Mouse (Mus musculus): ENCODE results near the gene Cdsn.

The Cdsn gene

DNA sequence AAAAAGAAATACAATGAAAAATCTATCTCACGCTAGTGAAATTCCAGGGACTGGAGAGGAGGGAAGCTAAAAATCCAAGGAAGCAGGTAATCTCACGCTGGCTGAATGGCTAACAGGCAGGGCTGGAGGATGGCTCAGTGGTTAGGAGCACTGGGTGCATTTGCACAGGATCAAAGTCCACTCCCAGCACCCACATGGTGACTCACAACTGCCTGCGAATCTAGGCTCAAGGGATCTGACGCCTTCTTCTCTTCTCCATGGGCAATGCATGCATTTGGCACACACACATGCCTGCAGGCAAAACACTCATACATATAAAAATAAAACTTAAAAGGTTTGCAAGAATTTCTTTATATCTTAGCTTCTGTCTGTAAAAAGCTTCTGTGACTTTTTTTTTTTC, 14.5 kb upstream of the Cdsn start:
- no peak for DNase-seq (ENCODE audit: low spot score)

DNA sequence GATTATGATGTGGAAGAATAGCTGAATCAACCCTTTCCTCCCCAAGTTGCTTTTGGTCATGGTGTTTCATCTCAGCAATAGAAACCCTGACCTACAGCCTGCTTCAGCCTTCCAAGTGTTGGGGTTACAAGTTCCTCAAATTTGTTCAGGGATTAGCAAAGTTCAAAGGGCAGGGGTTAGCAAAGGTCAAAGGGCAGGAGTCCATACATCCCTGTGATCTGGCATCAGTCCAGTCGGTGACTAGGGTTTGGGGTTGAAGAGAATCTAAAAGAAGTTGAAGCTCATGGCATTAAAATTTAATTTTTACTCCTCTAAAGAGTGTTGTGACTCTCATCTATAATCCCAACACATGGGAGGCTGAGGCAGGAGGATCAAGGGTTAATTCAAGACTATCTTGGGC, 13.5 kb upstream of the Cdsn start:
- DNase-seq (ENCODE audit: low spot score), result no peak

DNA sequence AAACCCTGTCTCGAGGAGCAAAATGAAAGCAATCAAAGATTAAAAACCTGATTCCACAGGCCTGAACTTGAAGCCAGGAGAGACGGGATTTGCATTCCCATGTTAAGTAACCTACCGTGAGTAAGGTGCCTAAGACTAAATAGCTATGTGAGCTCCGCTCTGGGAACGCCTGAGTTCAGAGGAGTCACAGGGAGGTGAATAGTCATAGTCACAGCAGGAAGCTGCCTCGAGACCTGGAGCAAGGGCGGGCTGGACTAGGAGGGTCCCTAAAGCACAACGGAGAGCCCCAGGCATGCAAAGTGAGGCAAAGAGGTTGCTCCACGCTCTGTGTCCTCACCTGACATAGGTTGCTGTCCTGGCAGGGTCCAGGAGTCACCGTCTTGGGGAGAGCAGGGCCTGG, 12.4 kb upstream of the Cdsn start:
- DNase-seq (ENCODE audit: low spot score), result no peak

DNA sequence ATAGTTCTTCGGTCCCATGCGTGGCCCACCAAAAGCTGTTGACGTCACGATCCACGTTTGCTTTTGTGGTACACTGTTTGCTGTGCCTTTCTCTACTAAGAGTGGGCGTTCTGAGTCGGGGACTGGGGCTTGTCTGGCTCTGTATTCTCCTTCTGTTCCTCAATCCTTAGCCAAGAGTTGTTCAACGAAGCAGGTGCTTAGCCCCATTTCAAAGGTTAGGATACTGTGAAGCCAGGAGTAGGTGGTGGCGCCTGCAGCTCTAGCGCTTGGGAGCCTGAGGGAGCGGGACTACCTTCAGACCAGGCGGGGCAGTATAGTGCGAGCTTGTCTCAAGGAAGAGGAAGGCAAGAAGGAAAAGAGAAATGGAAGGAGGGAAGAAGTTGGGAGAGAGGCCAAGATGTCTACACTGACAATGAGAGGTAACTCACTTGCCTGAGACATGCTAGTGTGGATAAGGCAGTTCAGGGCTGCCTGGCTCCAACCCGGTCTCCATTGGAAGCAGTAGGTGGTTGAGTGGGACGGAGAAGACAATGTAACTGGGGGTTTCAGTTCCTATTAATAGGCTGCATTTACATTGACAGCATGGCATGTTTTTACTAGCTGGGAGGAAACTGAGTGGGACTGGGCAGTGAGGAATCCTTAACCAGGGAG, 9.0 kb upstream of the Cdsn start:
- DNase-seq (ENCODE audit: low spot score), result no peak

GRCm38 (mm10) chr17:35543412-35543861, 8.5 kb upstream of the Cdsn start:
- no peak for DNase-seq (ENCODE audit: low spot score)

DNA sequence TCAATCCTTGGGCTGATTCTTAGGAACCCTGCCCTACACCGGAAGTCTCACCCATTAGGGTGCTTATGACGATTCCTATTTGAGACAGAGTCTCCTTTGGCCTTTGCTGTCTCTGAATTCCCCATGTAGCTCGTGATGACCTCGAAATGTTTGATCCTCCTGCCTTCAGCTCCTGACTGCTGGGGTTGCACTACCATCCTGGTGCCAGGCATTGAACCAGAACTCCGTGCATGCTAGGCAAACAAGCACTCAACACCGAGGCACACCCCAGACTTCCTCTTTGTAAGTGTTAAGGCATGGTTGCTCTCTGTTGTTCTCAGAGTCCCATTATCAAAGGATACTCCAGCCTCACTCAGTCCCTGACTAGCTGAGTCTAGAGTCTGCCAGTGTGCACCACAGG, 7.9 kb upstream of the Cdsn start:
- no peak for DNase-seq (ENCODE audit: low spot score)

- DNase-seq (ENCODE audit: low spot score), result peak; percentile 49
Observed at GRCm38 (mm10) chr17:35544680-35545079, 7.2 kb upstream of the Cdsn start.

GRCm38 (mm10) chr17:35547465-35547864, 4.5 kb upstream of the Cdsn start:
- no peak for DNase-seq (ENCODE audit: low spot score)

GRCm38 (mm10) chr17:35548636-35549035, 3.3 kb upstream of the Cdsn start:
- DNase-seq (ENCODE audit: low spot score), result no peak

DNA sequence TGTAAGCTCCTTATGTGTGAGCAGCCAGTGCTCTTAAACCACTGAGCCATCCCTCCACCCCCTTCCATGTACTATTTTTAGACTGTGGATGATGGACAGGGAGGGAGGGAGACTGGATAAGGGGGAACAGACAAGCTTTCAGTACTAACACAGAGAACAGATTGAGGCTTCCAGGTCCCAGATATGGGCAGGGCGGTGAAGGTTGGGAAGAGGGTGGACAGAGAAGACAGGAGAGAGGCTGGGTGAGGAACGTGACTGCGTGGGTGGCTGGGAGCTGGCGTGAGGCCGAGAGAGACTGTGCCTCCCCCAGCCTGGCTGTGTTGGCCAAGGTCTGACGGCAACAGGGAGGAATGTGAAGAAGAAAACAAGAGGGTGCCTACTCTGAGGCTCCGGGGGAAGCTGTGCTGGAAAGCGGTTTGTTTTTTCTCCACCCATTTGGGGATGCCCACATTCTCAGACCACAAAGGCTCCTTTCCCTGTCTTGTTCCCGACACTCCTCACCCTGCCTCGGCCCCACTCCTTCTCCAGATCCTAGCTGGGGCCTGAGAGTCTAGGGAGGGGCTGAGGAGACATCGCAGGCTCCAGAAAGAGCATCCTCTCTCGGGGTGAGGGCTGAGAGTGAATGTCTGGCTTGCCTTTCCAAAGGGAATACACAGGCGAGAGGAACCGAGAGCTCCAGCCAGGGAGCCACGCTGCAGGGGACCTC, 2.3 kb upstream of the Cdsn start:
- no peak for DNase-seq (ENCODE audit: low spot score)

- no peak for DNase-seq (ENCODE audit: low spot score)
Observed at GRCm38 (mm10) chr17:35550143-35550494, 1.8 kb upstream of the Cdsn start.

- no peak for DNase-seq (ENCODE audit: low spot score)
Observed at GRCm38 (mm10) chr17:35550871-35551270, 1.1 kb upstream of the Cdsn start.

- DNase-seq (ENCODE audit: low spot score), result no peak
Observed at GRCm38 (mm10) chr17:35554321-35554720, 2.4 kb downstream of the Cdsn start.

- DNase-seq (ENCODE audit: low spot score), result no peak
Observed at GRCm38 (mm10) chr17:35554761-35555397, 3.0 kb downstream of the Cdsn start.

DNA sequence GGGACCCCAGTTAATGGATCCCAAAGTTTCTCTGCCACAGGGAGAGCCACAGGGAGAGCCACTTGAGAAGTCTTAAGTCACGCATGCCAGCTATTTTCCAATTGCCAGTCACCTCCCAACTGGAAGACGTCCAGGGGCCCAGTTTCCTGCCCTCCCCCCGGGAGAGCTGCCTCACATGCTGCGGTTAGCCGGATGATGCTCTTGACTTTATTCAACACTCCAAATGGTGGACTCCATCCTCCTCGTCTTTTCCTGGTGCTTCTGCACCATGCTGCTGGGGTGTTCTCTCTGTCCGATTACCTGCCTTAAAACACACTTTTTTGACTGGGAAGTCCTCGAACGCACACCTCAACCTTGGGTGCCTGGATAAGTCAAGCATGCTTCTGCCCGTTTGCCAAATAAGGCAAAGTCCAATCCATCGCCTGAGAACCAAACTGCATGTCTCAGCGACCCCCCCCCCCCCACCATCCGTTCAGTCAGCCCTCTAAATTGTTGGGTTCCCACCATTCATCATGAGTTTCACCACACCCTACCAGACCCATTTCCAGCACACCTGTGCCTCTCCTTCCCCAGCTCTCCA, 4.3 kb downstream of the Cdsn start:
- no peak for DNase-seq (ENCODE audit: low spot score)

DNA sequence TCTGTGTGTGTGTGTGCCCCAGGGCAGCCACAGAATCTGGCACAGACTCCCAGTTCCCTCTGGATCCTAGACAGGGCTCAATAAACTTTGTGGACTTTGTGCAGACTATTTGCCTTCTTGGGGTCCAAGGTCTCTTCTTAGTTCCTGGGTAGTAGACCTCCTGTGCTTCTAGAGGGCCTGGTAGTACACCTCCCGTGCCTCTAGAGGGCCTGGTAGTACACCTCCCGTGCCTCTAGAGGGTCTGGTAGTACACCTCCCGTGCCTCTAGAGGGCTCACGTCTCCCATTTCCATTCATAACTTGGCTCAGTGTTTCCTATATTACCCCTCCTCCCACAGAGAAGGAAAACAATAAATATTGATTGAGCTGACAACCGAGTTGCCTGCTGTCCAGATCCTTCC, 4.9 kb downstream of the Cdsn start:
- peak; percentile 71 for DNase-seq (ENCODE audit: low spot score)

GRCm38 (mm10) chr17:35557351-35557750, 5.4 kb downstream of the Cdsn start:
- no peak for DNase-seq (ENCODE audit: low spot score)

GRCm38 (mm10) chr17:35558216-35558615, 6.3 kb downstream of the Cdsn start:
- DNase-seq (ENCODE audit: low spot score), result no peak

DNA sequence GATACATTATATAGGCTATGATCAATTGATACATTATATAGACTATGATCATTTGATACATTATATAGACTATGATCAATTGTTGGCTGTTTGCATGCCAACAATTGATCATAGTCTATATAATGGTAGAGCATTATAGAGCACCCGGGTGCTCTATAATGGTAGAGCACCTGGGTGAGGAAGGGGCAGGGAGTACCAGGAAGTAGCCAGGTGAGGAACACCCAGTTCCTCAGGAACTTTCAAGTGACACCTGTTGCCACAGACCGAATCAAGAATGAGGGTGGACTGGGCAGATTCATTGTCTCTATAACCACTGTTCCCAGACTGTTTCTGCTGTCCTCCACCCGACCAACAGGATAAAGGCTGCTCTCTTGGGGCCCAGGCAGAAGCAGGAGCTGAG, 15.2 kb downstream of the Cdsn start, which contains the start of gene 2300002M23Rik:
Gene 2300002M23Rik (plus strand): TSS at position 301 of the 400 bp plus-strand sequence.
- no peak for DNase-seq (ENCODE audit: low spot score)

DNA sequence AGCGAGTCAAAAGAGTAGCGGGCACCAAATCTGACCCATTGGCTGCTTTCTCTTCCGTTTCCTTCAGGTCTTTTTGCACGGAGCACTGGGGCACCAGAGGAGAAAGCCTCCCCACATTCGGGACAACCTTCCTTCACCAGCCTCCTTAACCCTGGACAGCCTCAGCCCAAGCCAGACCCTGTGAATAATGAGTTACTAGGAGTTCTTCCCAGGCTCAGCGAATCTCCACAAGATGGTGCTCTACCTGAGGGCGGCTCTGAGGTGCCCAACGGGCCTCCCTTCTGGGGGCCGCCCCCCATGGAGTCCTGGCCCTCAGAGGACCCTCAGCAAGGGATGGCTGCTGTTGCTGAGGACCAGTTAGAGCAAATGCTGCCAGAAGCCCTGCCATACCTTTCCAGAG, 15.8 kb downstream of the Cdsn start:
- DNase-seq (ENCODE audit: low spot score), result no peak

DNA sequence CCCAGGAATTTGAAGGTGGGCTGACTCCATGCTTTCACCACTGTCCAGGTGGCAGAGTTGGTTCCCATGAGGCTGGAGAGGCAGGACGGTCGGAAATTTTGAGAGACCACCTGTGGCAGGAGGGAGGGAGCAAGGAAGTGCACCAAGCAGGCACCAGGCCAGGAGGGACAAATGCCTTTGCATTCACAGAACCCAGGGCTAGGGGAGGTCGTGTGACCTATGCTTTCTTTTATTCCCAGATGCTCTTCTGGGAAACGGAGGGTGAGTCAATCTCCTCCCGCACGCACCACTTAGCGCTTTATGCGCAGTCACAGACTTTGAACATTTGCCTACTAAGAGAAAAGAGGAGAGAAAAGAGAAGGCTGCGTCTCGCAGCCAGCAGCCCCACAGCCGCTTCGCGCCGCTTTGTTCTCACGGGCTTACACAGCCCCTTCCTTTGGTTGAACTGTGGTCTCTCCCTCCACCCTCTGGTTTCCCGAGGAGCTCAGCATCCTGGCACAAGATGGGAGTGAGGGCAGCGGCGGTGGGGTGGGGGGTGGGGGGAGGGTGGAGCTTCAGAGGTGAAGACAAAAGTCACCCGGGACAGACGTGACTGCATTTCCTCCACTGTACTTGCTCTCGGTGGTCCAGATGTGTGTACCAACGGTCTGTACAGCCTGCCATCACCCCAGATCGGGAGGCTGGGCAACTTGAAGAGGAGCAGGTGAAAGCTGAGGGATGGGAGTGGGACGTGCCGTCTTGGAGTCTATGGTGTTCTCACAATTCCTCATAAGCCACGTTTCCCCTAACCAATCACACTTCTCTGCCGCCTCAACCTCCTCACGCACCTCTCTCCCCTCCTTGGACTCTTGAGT, 17.4 kb downstream of the Cdsn start:
- peak; percentile 51 for DNase-seq (ENCODE audit: low spot score)

- no peak for DNase-seq (ENCODE audit: low spot score)
Observed at GRCm38 (mm10) chr17:35570836-35571235, 18.9 kb downstream of the Cdsn start.
